Mouse (Mus musculus) fat pad, adult 2 months (tissue): ENCODE data around the gene Ptov1.

Source experiments
- DNase-seq: peaks from one replicate; pipeline ENCODE4 v3.0.0-alpha.2; 2011; ENCODE audit warnings: low read depth, low spot score; ENCODE audit errors: extremely low read depth

Ptov1 gene

DNA sequence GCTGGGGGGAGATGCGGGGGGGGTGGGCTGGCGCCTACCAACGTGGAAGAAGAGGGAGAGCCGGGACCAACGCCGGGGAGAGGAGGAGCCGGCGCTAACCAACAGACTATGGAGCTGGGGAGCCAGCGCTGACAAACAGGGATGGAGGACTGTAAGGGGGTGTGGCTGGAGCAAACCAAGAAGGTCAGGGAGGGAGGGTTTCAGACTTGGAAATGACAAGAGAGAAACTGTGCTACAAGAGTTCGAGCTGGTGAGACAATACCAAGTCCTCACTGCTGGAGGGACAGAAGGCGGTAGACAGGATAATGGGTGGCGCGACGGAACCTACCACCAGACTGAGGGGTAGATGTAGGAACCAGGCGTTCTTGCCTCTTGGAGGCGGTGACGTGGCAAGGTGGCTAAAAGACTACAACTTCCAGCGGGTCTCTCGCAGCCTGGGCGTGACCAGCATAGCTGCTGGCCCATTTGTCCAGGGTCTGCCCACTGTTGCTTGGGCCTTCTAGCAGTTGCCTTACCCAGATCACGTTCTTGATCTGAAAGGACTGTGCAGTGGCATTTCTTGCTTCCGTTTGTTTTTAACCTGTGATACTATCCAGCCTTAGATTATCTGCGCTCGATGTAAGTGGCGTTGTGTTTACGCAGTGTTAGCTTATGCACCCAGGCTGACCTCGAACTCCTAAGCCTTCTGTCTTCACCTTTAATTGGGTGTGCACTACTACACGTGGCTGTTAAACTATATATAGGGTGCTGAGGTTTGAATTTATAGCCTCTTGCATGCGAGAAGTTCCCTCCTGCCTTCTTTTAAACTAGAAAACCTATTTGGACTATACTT, at the start of gene Ptov1:
Gene Ptov1, minus strand, starts transcription at position 92 of the 832 bp plus-strand sequence.
- DNase-seq = peak; percentile 85

- no peak for DNase-seq
Observed at GRCm38 (mm10) chr7:44919127-44919526, 49.5 kb upstream of the Ptov1 start.

DNA sequence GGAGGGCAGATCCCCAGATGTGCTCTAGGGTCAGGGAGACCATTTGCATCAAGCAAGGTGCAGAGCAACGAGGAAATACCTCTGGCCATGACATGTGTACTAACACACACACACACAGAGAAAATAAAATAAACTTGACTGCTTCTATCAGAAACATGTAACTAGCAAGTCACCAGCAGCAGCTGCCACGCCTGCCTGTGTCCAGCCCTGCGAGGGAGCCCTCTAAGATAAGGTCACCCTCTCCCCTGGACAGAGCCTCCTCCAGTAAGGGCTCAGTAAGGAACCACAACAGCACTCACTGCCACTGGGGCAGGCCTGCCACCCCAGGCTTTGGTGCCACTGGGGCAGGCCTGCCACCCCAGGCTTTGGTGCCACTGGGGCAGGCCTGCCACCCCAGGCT, 48.6 kb upstream of the Ptov1 start:
- DNase-seq = no peak

GRCm38 (mm10) chr7:44916881-44917280, 47.3 kb upstream of the Ptov1 start:
- no peak for DNase-seq

- peak; percentile 13 for DNase-seq
Observed at GRCm38 (mm10) chr7:44916191-44916590, 46.6 kb upstream of the Ptov1 start.

DNA sequence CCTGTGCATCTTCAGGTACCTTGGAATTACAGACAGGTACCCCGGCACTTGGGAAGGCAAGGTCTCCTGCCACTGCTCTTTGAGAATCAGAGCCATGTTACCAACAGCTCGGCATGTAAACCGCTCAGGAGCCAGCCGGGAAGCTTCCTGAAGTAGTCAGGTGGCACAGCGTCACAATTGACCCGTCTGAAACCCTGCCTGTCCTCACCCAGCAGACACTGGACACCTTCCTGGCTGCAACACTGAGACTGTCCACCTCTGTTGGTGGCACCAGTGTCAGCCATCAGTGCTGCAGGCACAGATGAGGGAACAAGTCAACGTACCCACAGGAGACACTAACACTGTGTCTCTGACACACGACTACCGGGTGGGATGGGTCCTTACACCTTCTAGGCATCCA, 45.7 kb upstream of the Ptov1 start:
- no peak for DNase-seq

- no peak for DNase-seq
Observed at GRCm38 (mm10) chr7:44914396-44914795, 44.8 kb upstream of the Ptov1 start.

DNA sequence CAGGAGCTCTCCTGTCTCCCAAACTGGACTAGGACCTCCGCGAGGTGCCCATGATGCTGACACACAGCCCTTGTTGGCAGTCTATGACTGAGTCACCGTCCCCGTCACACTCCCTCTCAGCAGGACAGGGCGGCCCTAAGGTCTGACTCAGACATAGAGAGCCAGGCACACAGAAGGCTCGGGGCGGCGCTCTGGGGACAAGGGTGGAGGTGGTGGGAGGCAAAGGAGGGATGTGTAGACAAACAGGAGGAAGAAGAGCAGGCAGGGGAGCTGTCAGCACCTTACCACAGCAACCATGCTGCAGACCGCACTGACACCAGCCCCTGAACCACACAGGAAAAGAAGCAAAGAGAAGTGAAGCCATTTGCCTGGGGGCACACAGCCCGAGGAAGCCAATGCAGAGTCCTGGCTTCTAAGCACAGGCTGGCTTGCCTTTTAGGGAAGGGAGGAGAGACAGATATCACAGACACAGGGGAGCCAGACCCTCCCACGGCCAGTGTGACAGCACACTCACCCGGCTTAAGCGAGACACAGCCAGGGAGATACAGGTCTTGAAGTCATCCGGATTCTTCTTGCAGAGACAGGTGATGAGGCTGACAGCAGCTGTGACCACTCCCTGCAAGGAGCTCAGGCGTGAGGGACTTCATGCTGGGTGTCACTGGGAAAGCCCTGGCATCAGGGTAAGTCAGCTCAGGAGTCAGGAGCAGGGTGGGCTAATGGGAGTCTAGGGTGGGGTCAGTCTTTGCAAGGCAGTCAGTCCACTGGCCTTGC, 39.3 kb upstream of the Ptov1 start:
- no peak for DNase-seq

- DNase-seq = no peak
Observed at GRCm38 (mm10) chr7:44905430-44905829, 35.8 kb upstream of the Ptov1 start.

GRCm38 (mm10) chr7:44901230-44901722, 31.7 kb upstream of the Ptov1 start:
- DNase-seq = no peak

GRCm38 (mm10) chr7:44900632-44901031, 31.0 kb upstream of the Ptov1 start:
- no peak for DNase-seq

GRCm38 (mm10) chr7:44898607-44899006, 29.0 kb upstream of the Ptov1 start:
- no peak for DNase-seq

DNA sequence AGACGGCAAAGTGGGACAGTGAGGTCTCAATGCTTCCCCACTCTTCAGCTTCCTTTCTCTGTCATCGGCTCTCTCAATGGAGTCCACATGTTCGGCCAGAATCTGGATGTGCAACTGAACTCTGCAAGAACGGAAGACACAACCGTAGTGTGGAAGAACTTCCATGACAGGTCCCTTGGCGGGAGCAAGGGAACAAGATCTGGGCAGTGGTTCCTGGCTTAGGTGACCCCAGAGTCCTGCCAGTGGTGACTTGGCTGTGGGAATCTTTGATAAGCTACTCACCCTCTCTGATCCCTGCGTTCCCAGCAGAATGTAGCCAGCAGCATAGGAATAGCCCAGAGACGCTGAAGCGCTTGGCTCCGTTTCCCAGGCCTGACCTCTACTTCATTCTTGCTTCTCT, 26.9 kb upstream of the Ptov1 start:
- no peak for DNase-seq

DNA sequence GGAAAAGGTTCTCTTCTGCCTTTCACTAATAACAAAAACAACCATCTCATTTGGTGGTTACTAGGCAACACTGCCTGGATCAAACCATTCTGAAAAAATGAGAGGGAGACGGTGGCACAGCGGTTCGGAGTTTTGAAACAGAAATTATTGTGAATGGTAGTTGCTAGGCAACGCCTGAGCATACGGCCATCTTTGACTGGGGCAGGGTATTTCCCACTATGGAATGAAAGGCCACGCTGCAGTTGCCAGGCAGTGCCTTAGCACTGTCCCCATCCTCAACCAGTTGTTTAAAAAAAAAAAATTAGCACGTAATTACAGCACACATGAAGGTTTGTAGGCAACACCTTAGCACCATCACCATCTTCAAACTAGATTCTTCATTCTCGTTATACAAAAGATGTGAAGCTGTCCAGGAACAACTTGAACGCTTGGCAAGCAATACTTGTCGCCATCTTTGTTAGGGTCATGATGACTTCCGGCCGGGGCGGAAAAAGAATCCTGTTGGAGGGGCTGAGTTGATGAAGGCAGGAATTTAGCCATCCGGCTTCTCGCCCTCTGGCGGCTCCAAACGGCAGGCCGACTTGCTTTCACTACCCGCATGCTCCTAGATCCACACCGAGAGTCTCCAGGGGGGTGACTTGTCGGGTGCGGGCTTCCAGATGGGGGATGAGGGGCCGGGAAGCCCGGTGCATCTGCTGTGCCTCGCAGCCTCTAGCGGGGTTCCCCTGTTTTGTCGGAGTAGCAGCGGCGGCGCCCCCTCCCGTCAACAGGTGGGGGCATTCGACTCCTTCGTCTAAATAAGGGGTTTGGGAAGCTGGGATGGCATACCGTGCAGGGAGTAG, 26.2 kb upstream of the Ptov1 start, which contains the start of gene Fuz:
Gene Fuz, plus strand, starts transcription at position 487 of the 842 bp plus-strand sequence.
- peak; percentile 43 for DNase-seq

DNA sequence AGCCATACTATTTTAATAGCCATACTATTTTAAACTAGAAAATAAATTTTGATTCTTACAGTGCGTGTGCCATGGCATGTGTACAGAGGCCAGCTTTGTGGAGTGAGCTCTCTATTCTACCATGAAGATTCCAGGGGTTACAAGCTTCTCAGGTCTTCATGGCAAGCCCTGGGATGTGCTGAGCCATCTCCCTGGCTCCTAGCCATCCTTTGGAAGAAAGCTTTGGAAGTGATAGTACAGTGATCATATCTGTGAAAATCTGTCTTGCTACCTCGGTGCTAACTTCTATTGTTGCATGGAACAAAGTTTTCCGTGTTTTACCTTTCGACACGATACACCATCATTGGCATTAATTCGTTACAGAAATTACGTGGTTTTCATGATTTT, 25.6 kb upstream of the Ptov1 start:
- no peak for DNase-seq

GRCm38 (mm10) chr7:44894175-44894574, 24.6 kb upstream of the Ptov1 start:
- no peak for DNase-seq

- DNase-seq = no peak
Observed at GRCm38 (mm10) chr7:44893197-44893596, 23.6 kb upstream of the Ptov1 start.

- peak; percentile 34 for DNase-seq
Observed at GRCm38 (mm10) chr7:44892276-44892921, 22.8 kb upstream of the Ptov1 start, which contains the start of gene Med25. Med25 (minus strand) TSS chr7:44892712.

DNA sequence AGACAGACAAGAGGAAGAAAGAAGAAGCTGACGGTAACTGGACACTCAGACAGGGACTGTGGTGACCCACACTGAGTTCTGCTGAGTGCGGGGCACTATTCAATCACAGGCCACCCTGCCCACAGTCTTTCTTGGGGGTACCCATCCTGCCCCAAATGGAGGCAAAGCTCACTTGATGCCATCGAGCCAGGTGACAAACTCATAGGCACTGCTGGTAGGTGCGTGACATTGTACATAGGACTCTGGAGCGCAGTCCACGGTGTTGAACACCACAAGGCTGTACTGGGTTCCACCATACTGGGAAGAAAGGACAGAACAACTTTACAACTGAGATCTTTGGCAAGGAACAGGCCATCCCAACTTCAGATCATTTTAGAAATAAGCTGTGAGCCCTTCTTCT, 22.0 kb upstream of the Ptov1 start:
- DNase-seq = no peak

- DNase-seq = no peak
Observed at GRCm38 (mm10) chr7:44890737-44891136, 21.1 kb upstream of the Ptov1 start.
